Mouse (Mus musculus) lung, postnatal 0 days (tissue): Measurements from ENCODE around the gene Rnf150.

Source experiments
- CTCF ChIP-seq: IDR thresholded peaks from 2 replicates; pipeline ENCODE4 v1.5.1; 2016; ENCODE audit warnings: antibody characterized with exemption, mild to moderate bottlenecking
- EP300 ChIP-seq: IDR thresholded peaks from 2 replicates; pipeline ENCODE4 v1.6.1; 2016; ENCODE audit warnings: antibody characterized with exemption, mild to moderate bottlenecking, control low read depth

DNA sequence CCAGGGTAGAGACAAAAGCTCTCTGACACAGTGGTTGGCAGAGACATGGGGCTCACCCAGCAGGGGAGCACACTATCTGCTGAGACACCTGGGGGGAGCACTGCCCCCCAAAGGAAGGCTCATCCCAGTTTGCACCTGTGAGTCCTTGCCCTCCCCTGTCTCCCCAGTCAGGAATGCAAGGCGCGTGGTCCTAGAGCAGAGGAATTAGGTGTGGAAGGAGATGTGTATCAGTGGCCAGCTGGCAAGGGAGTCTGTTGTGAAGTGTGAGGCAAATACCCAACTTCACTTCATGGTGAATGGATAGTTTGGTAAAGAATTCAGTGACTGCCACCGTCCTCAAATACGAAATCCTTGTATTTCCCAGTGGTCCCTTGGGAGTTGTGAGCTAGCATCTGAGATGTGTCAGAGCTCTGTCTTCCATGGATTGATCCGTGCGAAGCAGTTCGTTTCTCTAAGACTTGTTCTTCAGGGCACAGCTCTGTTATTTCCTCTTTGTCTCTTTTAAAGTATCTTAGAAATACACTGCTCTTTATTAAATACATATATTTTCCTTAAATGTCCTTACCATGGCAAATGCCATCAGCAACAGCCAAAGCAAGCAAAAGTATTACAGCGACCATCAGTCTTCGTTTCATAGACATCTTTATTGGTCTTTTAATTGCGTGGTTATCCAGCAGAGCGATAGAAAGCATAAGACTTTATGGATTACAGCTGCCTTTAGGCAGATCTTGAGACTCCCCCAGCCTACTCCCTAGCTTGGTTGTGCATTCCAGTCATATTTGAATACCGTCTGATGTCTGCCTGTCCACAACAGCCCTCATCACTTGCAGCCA lies 215.8 kb downstream of the Rnf150 start:
- TF ChIP-seq CTCF (no peak), EP300 (no peak)
